Mouse (Mus musculus): Measurements from ENCODE around the gene 2200002D01Rik.
"Not testable (repeated sequence)": the region's sequence is repeated elsewhere in the genome, so short reads cannot be mapped to it uniquely, and the experiment has no call there.

2200002D01Rik gene

GRCm38 (mm10) chr7:29246619-29247313, 1.5 kb downstream of the 2200002D01Rik start:
- in situ Hi-C loops (cut with MboI; ENCODE audit: low pct_unique_long_range_greater_than_20kb in 1 of 2, low sequenced_read_pairs in 2 of 2, unreplicated experiment in 1 of 2): no loop called here

GRCm38 (mm10) chr7:29246015-29246414, 2.3 kb downstream of the 2200002D01Rik start:
- in situ Hi-C loops (cut with MboI; ENCODE audit: low pct_unique_long_range_greater_than_20kb in 1 of 2, low sequenced_read_pairs in 2 of 2, unreplicated experiment in 1 of 2): no loop called here

DNA sequence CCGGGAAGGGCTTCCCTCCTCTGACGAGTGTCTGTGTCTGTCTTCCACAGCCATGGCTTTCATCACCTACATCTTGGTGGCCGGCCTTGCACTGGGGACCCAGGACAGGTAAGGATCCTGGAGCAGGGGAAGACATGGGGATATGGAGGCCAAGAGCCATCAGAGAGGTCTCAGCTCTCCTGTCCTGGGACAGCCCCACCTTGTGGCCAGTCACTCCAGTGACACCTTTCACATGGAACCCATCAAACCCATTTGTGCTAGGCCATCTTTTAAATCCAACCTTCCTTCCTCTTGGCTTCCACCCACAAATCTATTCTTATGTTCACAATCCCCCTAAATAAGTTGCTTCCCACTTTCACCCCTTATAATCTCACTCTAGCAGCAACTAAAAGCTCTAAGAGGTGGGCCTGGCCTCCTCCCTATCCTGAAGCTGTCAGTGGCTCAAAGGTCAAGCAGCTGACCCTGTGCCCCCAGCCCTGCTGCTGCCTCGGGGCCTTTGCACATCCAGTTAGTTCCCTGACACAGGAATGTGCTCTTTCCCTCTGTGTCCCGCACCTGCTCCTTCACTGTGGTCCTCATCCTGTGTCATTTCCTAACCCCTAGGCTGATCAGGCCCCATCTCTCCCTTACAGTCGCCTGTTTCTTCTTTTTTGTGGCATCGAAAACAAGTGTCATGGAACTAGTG, 3.4 kb downstream of the 2200002D01Rik start:
- in situ Hi-C loops (cut with MboI; ENCODE audit: low pct_unique_long_range_greater_than_20kb in 1 of 2, low sequenced_read_pairs in 2 of 2, unreplicated experiment in 1 of 2): no loop called here

DNA sequence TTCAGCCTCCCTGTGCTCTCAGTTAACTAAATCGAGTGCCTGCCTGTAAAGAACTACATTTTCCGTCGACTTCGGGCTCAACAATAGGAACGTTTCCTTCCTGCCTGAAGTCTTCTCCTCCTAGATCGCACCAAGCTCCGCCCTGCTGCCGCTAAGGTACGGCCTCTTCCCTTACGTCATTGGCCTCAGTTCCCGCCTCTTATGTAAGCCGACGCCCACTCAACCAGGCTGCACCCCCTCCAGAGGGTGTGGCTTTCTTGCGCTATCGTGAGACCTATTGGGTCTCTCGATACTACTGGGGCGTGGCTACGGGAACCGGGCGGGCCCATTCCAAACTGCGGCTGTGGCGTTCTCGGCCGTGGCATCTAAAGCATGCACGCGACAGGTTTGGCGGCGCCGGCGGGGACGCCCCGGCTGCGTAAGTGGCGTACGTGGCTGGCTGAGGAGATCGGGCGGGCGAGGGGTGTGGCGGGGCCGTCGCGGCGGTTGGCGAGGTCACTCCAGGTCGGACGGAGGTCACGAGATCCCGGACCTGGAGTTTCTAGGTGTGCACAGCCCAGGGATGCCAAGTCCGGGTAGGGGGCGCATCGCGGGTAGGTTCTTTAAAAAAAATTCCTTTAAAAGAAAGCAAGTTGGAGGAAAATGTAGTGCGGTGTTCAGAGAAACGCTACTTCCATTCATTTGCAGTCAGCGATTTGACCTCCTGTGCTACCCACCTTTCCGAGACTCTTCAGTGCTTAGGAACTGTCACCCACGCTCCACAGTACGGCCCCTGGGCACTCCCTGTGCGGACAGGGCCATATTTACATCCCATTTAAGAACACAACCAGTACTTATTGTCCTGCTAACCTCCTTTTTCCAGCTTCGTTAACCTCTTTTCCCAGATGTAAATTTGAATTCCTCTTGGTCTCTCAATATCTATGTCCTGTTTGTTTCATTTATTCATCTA, 10.0 kb downstream of the 2200002D01Rik start, which contains the start of gene Yif1b:
Gene Yif1b, plus strand, starts transcription at position 311 of the 949 bp plus-strand sequence.
- in situ Hi-C loops (cut with MboI; ENCODE audit: low pct_unique_long_range_greater_than_20kb in 1 of 2, low sequenced_read_pairs in 2 of 2, unreplicated experiment in 1 of 2): no loop called here

DNA sequence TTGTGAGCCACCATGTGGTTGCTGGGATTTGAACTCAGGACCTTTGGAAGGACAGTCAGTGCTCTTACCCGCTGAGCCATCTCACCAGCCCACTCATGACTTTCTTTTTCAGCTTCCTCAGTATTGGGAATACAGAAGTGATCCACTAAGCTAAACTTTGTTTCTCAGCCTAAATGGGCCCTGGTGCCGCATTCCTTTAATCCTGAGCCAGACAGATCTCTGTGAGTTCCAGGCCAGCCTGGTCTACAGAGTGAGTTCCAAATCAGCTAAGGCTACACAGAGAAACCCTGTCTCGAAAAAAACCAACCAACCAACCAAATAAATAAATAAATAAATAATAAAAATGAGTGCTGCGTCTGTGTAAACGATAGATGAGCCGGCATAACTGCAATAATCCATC, 10.7 kb downstream of the 2200002D01Rik start:
- in situ Hi-C loops (cut with MboI; ENCODE audit: low pct_unique_long_range_greater_than_20kb in 1 of 2, low sequenced_read_pairs in 2 of 2, unreplicated experiment in 1 of 2): not testable (repeated sequence)

GRCm38 (mm10) chr7:29236593-29236992, 11.7 kb downstream of the 2200002D01Rik start:
- in situ Hi-C loops (cut with MboI; ENCODE audit: low pct_unique_long_range_greater_than_20kb in 1 of 2, low sequenced_read_pairs in 2 of 2, unreplicated experiment in 1 of 2): no loop called here

DNA sequence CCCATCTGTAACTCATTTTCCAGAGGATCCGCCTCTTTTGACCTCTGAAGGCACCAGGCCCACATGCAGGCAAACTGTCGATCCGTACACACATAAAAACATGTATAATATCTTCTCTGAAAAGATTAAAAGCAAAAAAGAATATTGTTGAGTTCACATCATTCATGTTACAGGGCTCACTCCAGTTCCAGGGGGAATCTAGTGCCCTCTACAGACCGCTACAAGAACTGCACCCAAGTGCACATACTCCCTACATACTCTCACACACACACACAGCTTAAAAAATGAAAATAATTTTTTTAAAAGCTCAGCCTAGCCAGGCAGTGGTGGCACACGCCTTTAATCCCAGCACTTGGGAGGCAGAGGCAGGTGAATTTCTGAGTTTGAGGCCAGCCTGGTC, 13.6 kb downstream of the 2200002D01Rik start:
- in situ Hi-C loops (cut with MboI; ENCODE audit: low pct_unique_long_range_greater_than_20kb in 1 of 2, low sequenced_read_pairs in 2 of 2, unreplicated experiment in 1 of 2): no loop called here

- in situ Hi-C loops (cut with MboI; ENCODE audit: low pct_unique_long_range_greater_than_20kb in 1 of 2, low sequenced_read_pairs in 2 of 2, unreplicated experiment in 1 of 2): no loop called here
Observed at GRCm38 (mm10) chr7:29233745-29234144, 14.5 kb downstream of the 2200002D01Rik start.

DNA sequence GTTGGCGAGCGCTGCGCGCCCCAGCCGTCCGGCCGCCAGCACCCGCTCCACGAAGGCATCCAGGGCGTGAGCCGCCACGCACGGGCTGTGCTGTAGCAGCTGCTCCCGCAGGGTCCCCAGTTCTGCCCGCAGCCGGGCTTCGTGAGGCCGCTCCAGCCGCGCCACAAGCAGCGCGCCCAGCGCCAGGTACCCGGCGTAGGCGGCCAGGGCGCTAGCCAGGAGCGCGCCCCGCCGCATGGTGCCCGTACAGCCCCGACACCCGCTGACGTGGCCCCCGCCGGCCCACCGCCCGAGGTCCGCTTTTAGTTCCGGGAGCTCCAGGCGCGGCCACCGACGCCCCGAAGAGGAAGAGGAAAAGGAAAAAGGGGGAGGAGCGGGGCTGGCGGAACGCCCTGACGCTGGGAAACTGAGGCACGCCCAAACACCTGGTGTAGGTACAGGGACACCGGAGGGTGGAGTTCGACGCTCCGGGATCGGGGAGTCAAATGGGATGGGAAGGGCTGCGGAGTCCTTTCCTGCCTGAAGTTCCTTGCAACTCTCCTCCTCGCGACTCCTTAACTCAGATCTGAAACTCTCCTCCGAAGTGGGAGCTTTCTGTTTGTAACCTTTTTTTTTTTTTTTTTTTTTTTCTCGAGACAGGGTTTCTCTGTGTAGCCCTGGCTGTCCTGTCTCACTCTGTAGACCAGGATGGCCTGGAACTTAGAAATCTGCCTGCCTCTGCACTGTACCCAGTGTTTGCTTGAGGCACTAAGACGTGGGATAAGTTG, 15.8 kb downstream of the 2200002D01Rik start, which contains the start of gene Kcnk6:
Gene Kcnk6, minus strand, starts transcription at position 269 of the 767 bp plus-strand sequence.
- in situ Hi-C loops (cut with MboI; ENCODE audit: low pct_unique_long_range_greater_than_20kb in 1 of 2, low sequenced_read_pairs in 2 of 2, unreplicated experiment in 1 of 2): no loop called here

GRCm38 (mm10) chr7:29231517-29231916, 16.7 kb downstream of the 2200002D01Rik start:
- in situ Hi-C loops (cut with MboI; ENCODE audit: low pct_unique_long_range_greater_than_20kb in 1 of 2, low sequenced_read_pairs in 2 of 2, unreplicated experiment in 1 of 2): no loop called here

GRCm38 (mm10) chr7:29230560-29230959, 17.7 kb downstream of the 2200002D01Rik start:
- in situ Hi-C loops (cut with MboI; ENCODE audit: low pct_unique_long_range_greater_than_20kb in 1 of 2, low sequenced_read_pairs in 2 of 2, unreplicated experiment in 1 of 2): no loop called here

- in situ Hi-C loops (cut with MboI; ENCODE audit: low pct_unique_long_range_greater_than_20kb in 1 of 2, low sequenced_read_pairs in 2 of 2, unreplicated experiment in 1 of 2): no loop called here
Observed at GRCm38 (mm10) chr7:29228202-29228601, 20.1 kb downstream of the 2200002D01Rik start.

DNA sequence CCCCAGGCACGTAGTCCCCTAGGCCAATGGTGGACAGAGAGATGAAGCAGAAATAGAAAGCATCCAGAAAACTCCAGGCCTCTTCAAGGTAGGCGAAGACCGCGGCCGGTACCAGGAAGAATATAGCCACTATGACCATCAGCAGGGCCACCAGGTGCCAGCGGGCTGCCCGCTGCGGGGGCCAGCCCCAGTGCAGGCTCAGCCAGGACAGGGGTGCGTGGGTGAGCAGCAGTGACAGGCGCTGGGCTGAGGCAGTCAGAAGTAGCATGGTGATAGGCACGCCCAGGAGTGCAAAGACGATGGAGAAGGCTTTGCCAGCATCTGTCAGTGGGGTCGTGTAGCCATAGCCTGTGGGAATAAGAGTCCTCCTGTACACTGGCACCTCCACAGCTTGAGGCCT, 22.7 kb downstream of the 2200002D01Rik start:
- in situ Hi-C loops (cut with MboI; ENCODE audit: low pct_unique_long_range_greater_than_20kb in 1 of 2, low sequenced_read_pairs in 2 of 2, unreplicated experiment in 1 of 2): no loop called here

DNA sequence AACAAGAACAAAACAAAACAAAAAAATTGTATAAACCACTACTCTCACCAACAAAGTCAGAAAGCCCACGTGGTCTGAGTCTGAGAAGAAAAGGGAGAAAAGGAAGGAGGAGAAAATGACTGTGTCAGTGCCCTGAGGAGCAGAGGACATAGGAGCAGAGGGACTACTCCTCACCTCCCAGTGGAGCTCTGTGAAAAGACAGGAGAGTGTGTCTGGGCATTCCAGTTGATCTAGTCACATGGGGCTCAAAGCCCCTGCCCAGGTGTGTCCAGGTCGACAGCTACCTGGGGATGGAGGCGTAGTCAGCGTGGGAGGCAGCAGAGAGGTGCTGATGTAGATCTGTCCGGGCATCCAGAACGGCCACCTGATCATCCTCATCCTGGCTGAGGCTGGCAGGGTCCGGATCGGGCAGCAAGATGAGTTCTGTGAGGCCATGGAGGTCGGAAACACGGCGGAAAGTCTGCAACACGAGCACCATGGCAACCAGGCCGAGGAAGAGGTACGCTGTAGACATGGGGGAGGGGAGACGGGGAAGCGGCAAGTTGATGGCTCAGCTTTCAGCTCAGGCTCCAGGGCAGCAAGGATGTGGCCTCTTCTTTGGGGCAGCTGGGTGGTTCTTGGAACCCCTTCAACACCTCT, 23.4 kb downstream of the 2200002D01Rik start:
- in situ Hi-C loops (cut with MboI; ENCODE audit: low pct_unique_long_range_greater_than_20kb in 1 of 2, low sequenced_read_pairs in 2 of 2, unreplicated experiment in 1 of 2): no loop called here

- in situ Hi-C loops (cut with MboI; ENCODE audit: low pct_unique_long_range_greater_than_20kb in 1 of 2, low sequenced_read_pairs in 2 of 2, unreplicated experiment in 1 of 2): no loop called here
Observed at GRCm38 (mm10) chr7:29214846-29215245, 33.4 kb downstream of the 2200002D01Rik start.

- in situ Hi-C loops (cut with MboI; ENCODE audit: low pct_unique_long_range_greater_than_20kb in 1 of 2, low sequenced_read_pairs in 2 of 2, unreplicated experiment in 1 of 2): no loop called here
Observed at GRCm38 (mm10) chr7:29214236-29214635, 34.0 kb downstream of the 2200002D01Rik start.

GRCm38 (mm10) chr7:29213675-29214082, 34.6 kb downstream of the 2200002D01Rik start, which contains the start of gene Catsperg1:
Gene Catsperg1, minus strand, starts transcription at chr7:29214035.
- in situ Hi-C loops (cut with MboI; ENCODE audit: low pct_unique_long_range_greater_than_20kb in 1 of 2, low sequenced_read_pairs in 2 of 2, unreplicated experiment in 1 of 2): no loop called here

Data from mouse embryonic stem cell (cell line).